In the genomic region with DNA sequence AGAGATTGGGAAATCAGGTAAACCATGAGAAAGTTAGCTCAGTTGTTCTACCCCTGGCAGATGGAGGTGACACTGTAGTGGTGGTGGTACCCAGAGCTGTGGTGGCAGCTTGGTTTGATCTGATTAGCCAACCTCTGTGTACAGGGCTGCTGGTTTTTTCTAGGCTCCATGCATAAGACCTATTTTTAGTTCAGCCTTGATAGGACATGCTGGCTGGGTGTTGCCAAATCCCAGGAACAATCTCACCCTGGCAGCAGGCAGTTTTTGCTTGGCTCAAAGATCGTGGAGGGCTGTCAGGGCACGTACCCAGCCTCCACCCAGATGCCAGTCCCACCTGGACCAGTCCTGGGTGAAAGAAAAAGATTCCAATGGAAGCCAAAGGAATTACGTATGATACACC, we compare ENCODE assay signal across 13 mouse cellular contexts.
DNase-seq lines count a peak whose midpoint lies in the region; ATAC-seq lines count a peak whose summit lies in the region.
"Had no signal": no experiment of that assay in that cellular context is flagged by ENCODE, and none has a peak within 500 bp of the region (broad histone marks: within the 10 kb centered on the region; RNA-seq: fewer than 3 reads in every experiment).

No protein-coding gene starts in this region.

- ATAC-seq in cerebellum, adult (ENCODE audit: insufficient number of reproducible peaks, low FRiP score, low TSS enrichment): peak; percentile 27; the same call in 1 of the 2 replicates
- ATAC-seq in megakaryocyte progenitor cell, adult 5-6 weeks (replicated peaks; ENCODE audit: poor library complexity): no peak
- ATAC-seq: intestine, embryonic 15.5 days; midbrain, embryonic 13.5 days had no signal

- no peak for DNase-seq in cerebellum, adult 9-11 months
- DNase-seq in kidney, adult 11 months: peak; percentile 22
- DNase-seq in kidney, postnatal 36 days: no peak
- peak; percentile 69 for DNase-seq in adrenal gland, adult 2 months
- DNase-seq in heart, postnatal 14 days: peak; percentile 28 to 38
- no peak for DNase-seq in urinary bladder, postnatal 4 days (ENCODE audit: low spot score in 2 of 2)
- DNase-seq: cerebellum, adult 9-10 months; right cerebral cortex, postnatal 4 days; thymus, adult 2 months had no signal

- intact Hi-C loops in heart, postnatal 14 days (cut with DNase I): no loop called here

Comparison
In these comparisons a context has a peak if more than half of its experiments do, and no peak if none do; other contexts are left out.
1. DNase-seq: peak in kidney, adult 11 months (single experiment), adrenal gland, adult 2 months (single experiment) and heart, postnatal 14 days (2 of 2); none in cerebellum, adult 9-11 months (single experiment), kidney, postnatal 36 days (0 of 2) and urinary bladder, postnatal 4 days (0 of 2).